Mouse (Mus musculus) c-Kit-positive CD71-negative TER-119-negative erythroid progenitor cells, embryonic 14.5 days (primary cell): Measurements from ENCODE around the gene Ric3.
"Not testable (repeated sequence)": the region's sequence is repeated elsewhere in the genome, so short reads cannot be mapped to it uniquely, and the experiment has no call there.

Source experiments
- DNase-seq: peaks from one replicate; pipeline ENCODE4 v3.0.0-alpha.2; 2013; ENCODE audit warnings: low read depth

Ric3 gene

GRCm38 (mm10) chr7:109083113-109083812 is at the start of gene Ric3:
Gene Ric3 (minus strand): TSS chr7:109083331.
- no peak for DNase-seq

DNA sequence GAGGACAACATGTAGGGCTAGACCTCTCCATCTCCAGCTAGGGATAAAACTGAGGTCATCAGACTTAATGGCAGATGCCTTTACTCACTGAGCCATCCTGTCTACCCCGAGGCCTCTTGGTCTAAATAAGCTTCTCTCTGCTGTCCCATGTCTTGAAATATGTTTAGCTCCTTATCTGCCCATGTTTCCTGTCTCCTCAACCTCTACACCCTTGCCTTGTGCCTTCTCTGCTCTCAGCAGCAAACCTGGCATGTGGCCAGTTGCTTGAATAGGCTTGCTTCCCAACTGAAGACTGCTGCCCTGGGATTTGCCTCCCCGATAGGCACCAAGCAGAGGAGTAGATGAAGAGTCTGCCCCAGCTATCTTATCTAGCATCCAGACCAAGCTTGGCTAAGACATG is 48.4 kb upstream of the Ric3 start:
- no peak for DNase-seq

DNA sequence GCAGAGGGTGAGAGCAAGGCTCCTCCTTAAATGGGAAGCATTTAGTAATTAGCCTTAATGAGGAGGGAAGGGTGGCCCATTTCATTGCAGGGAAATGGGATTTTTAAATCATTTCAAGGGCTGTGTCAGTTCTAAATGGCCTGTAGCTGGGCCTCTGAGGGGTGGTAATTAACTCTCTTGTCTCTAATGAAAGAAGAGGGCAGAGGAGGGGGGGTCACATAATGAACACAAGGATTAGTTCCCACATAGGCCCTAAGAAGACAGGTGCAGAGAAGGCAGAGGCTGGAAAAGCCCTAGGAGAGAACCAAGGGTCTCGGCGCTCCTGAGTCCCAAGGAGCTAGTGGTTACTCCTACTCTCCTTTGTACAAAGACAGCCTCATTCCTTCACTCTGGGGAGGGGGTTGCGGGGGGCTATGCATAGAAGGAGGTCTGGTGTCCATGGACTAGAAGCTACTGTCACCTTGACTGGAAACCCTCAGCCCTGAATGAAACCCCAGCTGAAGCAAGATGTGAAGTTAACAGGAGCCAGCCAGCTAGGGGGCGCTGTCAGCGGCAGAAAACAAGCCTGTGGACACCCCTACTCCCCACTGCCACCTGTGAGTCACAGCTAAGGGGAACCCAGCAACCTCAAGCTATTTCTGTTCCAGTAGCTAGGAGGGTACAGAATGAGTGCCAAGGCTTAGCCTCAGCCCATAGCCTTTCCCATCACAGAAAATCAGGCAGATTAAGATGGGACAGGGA is 47.0 kb upstream of the Ric3 start:
- no peak for DNase-seq

DNA sequence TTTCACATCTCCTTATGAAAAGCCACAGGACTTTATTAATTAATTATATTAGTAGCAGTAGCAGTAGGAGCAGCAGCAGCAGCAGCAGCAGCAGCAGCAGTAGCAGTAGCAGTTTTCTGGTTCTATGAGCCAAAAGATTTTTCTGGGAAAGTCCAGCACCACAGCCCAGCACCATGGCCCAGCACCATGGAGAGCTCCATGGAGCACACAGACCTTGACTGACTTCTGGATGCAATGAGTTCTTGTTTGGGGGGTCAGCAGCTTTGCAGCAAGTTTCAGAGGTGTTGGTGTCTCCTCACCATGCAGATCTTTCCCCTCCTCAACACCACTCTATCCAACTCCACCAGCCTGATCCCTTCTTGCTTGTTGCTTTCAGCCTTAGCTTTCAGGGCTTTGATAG is 46.3 kb upstream of the Ric3 start:
- DNase-seq, result peak; percentile 29

- no peak for DNase-seq
Measured at GRCm38 (mm10) chr7:109115929-109116328, 32.8 kb upstream of the Ric3 start.

DNA sequence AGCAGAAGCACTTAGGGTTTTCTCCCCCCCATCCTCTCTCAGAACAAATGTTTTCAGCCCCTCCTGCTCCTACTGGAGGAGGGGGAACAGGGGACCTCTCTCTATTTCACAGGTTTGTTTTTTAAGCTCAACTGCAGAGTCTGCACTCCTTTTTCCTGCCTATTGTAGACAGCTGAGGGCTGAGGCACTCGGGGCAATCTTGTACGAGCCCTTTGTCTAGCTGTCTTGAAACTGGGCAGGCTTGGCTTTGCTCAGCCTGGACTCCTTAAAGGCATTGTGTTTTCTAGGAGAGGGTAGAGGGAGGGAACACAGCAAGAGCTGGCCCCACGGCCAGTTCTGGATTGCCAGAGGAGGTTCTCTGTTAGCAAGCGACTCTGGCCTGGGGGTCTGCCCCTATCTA is 32.4 kb upstream of the Ric3 start:
- not testable (repeated sequence) for DNase-seq

GRCm38 (mm10) chr7:109114950-109115349 is 31.8 kb upstream of the Ric3 start:
- DNase-seq, result peak; percentile 45

DNA sequence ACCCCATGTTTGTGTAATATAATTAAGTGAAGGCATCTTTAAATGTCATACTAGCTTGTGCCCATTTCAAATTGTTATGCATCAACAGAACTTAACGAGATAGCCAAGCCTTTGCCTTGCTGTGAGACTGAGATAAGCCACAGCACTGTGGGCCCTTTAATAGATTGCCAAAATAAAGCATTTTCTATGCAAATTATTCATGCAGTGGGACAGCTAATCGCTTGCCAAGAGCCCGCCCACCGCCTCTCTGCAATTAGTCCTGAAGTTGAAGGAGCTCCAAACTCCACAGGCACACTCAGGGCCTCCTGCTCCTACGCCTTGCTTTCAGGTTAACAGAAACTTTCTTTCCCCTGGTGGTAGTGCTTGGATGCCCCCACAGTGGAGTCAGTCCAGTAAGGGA is 27.9 kb upstream of the Ric3 start:
- DNase-seq, result no peak

DNA sequence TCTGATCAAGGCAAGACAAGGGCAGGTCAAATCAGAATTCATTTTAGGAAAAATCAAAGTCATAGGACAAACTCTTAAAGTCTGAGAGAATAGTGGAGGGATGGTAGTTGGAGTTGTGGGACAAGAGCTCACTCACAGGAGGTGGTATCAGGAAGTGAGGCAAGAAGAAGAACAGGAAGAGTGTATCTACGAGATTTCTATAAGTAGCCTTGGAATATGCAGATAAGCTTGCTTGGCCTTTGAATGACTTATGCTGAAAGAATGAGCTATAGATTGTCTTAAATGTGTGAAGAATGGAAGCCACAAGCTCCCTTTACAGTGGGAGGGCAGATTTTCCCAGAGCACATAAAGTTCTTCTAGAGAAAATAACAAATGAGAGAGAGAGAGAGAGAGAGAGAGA is 21.8 kb upstream of the Ric3 start:
- no peak for DNase-seq

- DNase-seq, result no peak
Measured at GRCm38 (mm10) chr7:109101167-109101566, 18.0 kb upstream of the Ric3 start.

DNA sequence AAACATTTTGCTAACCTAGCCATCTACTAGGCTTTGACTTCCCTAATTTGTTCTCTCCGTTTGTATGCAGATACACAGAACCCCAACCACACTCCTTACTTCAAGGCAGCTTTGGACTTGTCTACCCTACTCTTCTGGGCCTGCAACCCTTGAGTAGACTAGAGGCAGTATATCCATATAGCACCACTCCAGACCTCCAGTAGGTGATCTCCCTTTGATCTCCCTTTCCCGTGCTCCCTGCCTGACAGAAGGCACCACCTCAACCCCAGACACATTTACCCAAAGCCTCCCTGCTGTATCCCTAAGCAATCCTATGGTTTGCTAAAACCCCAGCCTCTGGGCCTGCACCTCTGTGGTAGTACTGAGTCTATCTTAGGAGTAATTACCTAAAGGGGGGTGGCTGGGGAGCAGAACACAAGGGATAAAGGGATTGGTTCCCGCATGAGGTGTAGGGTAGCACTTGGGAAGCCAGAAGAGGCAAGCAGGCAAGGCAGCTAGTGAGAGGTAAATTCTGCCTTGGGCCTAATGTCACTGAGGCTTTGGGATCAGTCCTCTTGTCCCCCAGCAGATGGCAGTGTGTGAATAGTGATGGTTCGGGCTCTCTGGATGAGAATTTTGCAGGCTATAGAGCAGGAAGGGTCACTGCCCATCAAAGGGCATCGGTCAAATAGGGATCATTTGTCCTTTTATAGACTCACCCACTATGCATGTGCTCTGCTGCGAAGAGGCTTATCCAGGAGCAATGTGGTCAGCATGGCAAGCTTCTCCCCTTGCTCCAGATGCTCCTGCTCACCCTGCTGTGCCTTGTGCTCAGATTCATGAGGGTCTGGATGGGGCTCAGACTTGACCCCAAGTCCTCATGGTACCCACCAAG is 15.3 kb upstream of the Ric3 start:
- peak; percentile 26 for DNase-seq

- DNase-seq, result no peak
Measured at GRCm38 (mm10) chr7:109097203-109097602, 14.1 kb upstream of the Ric3 start.

- no peak for DNase-seq
Measured at GRCm38 (mm10) chr7:109096618-109097017, 13.5 kb upstream of the Ric3 start.

- DNase-seq, result no peak
Measured at GRCm38 (mm10) chr7:109094294-109094693, 11.2 kb upstream of the Ric3 start.

GRCm38 (mm10) chr7:109091316-109091715 is 8.2 kb upstream of the Ric3 start:
- DNase-seq, result not testable (repeated sequence)

DNA sequence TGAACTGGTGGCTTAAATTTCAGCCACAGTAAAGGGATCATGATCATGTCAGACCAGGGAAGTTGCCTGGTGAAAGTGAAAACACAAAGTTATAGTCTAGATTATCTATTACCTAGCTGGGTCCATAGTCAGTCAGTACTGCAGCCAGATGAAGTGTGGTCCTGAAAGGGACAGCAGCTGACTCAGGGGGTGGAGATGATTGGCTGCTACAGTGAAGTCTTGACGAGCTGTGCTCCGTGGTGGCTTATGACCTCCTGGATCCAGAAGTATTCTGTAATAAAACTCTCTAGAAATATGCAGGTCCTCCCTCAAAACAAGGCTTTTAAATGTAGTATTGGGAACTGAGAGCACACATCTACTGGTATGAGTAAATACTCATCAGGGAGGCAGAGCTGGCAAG is 3.8 kb upstream of the Ric3 start:
- no peak for DNase-seq

GRCm38 (mm10) chr7:109083813-109084184 is 668 bp upstream of the Ric3 start:
- no peak for DNase-seq

DNA sequence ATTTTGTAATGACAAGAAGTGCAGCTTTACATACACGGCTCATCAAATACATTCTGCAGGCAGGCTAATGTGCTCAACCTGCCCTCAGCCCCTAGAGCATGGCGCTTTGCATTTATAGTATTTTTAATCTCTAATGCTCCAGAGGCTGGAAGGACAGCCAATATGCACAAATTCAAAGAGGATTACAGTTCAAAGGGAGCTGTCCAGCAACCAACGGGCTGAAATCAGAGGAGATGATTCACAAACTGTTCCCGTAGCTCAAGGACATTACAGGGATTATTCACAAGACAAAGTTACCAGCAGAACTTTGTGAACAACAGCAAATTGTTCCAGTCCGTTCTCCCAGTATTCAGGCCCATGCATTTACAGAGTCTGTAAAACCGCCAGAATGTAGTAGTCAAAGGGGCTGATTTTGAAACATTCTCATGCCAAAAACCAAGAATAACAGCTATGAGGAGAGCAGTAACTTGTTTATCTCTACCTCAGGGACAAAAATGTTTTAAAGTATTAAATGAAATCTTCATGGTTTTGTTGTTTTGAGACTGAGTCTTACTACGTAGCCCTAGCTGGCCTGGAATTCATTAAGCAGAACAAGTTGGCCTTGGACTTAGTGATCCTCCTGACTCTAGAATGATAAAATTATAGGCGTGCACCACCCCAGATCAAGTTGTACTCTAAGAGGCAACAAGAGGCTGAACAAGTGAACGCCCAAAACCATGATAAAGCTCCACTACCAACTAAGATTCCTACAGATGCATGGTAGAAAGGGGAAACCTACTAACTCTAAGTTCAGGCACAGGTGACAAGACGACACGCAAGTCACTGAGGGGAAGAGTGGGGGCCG is 640 bp downstream of the Ric3 start:
- DNase-seq, result peak; percentile 51

- no peak for DNase-seq
Measured at GRCm38 (mm10) chr7:109072326-109072725, 10.8 kb downstream of the Ric3 start.

- DNase-seq, result no peak
Measured at GRCm38 (mm10) chr7:109069641-109070040, 13.5 kb downstream of the Ric3 start.

GRCm38 (mm10) chr7:109059536-109059935 is 23.6 kb downstream of the Ric3 start:
- DNase-seq, result no peak

- no peak for DNase-seq
Measured at GRCm38 (mm10) chr7:109050831-109051230, 32.3 kb downstream of the Ric3 start.
